Mouse (Mus musculus): ENCODE results near the gene Znrf1. TPM values are rescaled to one million over a fixed set of nuclear protein-coding genes. Genes with fewer than 3 reads are reported as not detected.

Gene Znrf1
- total RNA-seq, 4 experiments from 2014 or later, result 89.8 to 117 (median 93.0) TPM

Other genes with a start within 250 kb of the Znrf1 start
- gene Rfwd3, start 235.9 kb upstream of the Znrf1 start, total RNA-seq (2022), result 10 to 100 TPM; 21.7 to 24.5 (median 22.6) TPM
- gene Mlkl, start 197.9 kb upstream of the Znrf1 start, total RNA-seq (2022), result 1 to 10 TPM in 1 of 4 experiments, under 1 TPM in 2, not detected in 1; 0.54 to 1.2 (median 0.85) TPM
- 10 to 100 TPM; 22.2 to 31.0 (median 25.0) TPM for gene Fa2h, start 142.3 kb upstream of the Znrf1 start, total RNA-seq (2022)
- gene Wdr59, start 14.0 kb upstream of the Znrf1 start, total RNA-seq (2022), result 10 to 100 TPM; 22.7 to 24.5 (median 23.7) TPM
- 1 to 10 TPM; 7.5 to 9.6 (median 9.0) TPM for gene Ldhd, start 94.3 kb downstream of the Znrf1 start, total RNA-seq (2022)
- gene Zfp1, start 107.3 kb downstream of the Znrf1 start, total RNA-seq (2022), result 10 to 100 TPM; 21.7 to 23.9 (median 22.5) TPM
- gene Ctrb1, start 154.9 kb downstream of the Znrf1 start, total RNA-seq (2022), result not detected
- 10 to 100 TPM; 58.8 to 73.3 (median 62.6) TPM for gene Bcar1, start 207.7 kb downstream of the Znrf1 start, total RNA-seq (2022)

Data from layer of hippocampus, adult 8-10 months (tissue).